Mouse (Mus musculus) cerebellum, adult 11 months (tissue): ENCODE results near the gene Hoxa7.

Experiments
- DNase-seq: peaks from one replicate; pipeline ENCODE4 v3.0.0; 2022

The Hoxa7 gene

GRCm38 (mm10) chr6:52191860-52192550 lies 29.6 kb downstream of the Hoxa7 start:
- no peak for DNase-seq

DNA sequence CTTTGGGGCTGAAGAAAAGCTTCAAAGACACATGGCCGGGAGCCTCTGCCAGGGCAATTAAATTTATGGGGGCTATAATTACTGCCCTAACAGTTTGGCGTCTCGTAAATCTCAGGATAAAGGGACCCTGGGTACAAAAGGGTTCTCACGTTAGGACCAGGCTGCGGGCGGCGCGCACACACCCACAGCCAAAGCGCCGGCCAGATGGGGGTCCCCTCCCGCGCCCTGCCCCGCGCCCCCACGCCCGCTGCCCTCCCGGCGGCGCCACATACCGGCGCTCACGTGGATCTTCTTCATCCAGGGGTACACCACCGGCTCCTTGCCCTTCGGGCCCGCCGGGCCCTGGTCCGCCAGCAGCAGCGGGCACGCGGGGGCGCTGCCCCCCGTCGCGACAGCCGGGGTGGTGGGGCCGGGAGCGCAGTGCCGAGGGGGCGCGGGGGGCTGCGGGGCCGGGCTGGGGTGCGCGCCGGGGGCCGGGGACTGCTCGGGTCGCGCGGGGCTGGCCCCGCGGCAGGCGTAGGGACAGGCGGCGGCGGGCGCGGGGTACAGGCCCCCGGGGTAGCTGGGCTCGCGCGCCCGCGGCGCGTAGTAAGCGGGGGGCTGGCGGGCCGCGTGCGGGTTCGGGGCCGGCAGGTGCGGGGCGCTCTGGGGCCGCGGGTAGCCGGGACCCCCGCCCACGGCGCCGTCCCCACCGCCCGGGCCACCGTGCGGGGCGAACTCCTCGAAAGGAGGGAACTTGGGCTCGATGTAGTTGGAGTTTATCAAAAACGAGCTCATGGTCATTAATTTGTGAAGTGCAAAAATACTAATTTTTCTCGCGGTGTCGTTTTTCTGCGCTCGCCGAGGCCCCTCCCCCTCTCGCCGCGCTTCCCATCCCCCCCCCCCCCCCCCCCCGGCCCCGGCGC lies 30.5 kb downstream of the Hoxa7 start, which contains the start of gene Hoxa4:
Gene Hoxa4 (minus strand): TSS at position 848 of the 905 bp plus-strand sequence.
- no peak for DNase-seq

- no peak for DNase-seq
These were observed 31.2 kb downstream of the Hoxa7 start for GRCm38 (mm10) chr6:52190410-52190809.

DNA sequence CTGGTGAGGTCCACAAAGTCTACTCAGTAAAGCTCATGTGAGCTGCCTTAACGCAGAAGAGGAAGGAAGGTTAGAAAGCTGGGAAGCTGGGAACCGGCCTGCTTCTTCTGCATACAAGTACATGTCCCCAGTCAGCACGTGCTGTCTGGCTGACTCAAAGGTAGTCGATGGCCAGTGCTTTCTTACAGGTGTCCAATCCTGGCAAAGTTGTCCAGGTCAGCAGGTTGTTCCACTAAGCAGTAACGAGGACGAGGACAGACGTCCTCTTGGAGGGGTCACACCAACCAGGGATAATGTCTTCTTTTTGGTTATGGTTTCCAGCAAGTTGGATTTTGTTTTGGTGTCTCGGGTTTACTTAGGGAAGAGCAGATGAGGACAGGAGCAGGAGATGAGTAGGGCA lies 31.7 kb downstream of the Hoxa7 start:
- no peak for DNase-seq

DNA sequence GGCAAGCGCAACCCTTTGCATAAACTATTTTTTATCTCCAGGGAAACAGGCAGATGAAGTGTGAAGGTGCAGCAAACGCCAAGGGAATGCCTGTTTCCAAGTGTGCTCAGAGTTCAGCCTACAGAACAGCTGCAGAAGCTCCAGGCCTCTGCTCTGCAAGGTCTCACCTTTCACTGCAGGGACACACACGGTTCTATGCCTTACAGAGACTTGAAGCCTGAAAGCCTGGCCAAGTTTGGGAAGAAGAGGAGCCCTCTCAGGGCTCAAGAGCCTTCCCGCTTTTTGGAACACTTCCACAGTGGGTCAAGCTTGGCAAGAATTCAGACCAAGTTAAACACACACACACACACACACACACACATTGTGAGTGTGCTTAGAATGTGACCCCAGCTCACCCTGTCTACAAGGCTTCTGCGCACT lies 32.5 kb downstream of the Hoxa7 start:
- no peak for DNase-seq

GRCm38 (mm10) chr6:52186500-52186899 lies 35.2 kb downstream of the Hoxa7 start:
- DNase-seq = no peak

DNA sequence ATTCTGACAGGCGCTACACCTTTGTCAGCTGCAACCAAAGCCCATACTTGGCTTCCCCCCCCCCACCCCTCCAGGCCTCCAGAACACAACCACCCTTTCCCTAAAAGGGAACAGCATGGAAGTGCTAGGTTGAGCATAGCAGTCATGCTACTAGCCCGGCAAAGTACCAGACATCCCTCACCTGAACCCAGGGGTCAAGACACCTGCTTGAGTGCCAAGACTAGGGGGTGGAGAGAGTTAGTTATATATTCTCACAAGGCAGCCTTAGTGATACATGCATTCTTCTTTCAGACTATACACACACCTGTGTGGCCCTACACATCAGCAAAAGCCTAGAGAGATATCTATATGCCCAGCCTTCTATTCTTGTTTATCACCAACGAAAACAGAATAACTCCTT lies 35.8 kb downstream of the Hoxa7 start:
- no peak for DNase-seq

DNA sequence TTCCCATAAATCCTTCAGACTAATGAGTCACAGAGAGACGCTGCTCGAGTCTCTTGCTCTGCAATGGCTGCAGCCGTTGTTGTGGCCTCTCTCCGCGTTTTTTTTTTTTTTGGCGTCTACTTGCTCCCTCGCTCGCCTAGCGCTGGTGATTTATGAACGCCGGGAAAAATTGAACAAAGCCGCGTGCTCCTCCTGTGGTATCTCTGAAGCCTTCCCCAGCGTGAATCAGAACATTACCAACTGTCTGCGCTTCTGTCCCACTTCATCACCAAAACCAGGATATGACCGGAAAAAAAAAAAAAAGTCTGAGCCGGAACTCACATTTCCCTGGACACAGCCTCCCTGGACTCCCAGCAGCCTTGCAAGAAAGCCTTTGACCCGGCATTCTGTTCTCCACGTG lies 36.4 kb downstream of the Hoxa7 start:
- DNase-seq = no peak

GRCm38 (mm10) chr6:52184668-52185067 lies 37.0 kb downstream of the Hoxa7 start:
- no peak for DNase-seq

GRCm38 (mm10) chr6:52183311-52184080 lies 38.2 kb downstream of the Hoxa7 start:
- DNase-seq = no peak

- DNase-seq = no peak
These were observed 38.9 kb downstream of the Hoxa7 start for GRCm38 (mm10) chr6:52182793-52183192.

DNA sequence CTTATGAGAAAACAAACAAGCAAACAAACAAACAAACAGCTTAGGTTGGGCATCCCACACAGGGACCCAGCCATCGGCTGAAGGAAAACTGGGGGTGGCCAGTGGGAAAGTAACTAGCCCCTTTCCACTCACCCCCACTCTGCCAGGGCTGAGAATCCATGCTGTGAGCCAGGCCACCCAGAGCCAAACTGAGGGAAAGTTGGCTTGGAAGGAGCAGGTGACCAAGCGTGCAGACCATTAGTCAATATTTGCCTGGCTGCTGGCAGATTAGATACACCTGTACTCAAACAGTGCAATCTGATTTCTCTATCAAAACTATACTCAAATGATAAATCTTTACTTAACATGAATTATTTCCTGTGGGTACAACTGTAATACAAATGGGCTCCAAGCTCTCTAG lies 39.6 kb downstream of the Hoxa7 start:
- no peak for DNase-seq

- DNase-seq = no peak
These were observed 40.9 kb downstream of the Hoxa7 start for GRCm38 (mm10) chr6:52180726-52181125.

DNA sequence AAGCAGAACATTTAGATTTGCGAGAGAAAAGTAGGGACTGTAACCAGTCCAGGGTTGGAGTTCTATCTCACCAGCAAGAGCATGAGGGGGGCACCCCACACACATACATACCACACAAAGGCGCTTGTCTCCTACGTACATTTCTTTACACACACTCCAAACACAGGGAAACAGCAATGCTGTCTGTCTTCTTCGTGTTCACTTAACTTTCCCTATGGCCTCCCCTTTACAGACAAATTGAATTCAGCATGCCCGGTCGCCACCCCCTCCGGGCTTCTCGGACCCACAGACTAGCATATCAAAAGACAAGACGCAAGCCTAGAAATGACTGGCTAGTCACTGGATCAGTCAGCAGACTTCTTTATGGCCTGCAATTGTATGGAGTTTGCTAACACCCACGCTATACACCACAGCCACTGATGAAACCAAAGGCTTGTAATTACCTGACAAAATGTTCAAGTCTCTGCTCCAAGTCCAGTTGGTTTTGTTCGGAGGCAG lies 41.4 kb downstream of the Hoxa7 start:
- no peak for DNase-seq

- DNase-seq = no peak
These were observed 42.0 kb downstream of the Hoxa7 start for GRCm38 (mm10) chr6:52179690-52180089.

GRCm38 (mm10) chr6:52178918-52179665 lies 42.6 kb downstream of the Hoxa7 start:
- DNase-seq = no peak

DNA sequence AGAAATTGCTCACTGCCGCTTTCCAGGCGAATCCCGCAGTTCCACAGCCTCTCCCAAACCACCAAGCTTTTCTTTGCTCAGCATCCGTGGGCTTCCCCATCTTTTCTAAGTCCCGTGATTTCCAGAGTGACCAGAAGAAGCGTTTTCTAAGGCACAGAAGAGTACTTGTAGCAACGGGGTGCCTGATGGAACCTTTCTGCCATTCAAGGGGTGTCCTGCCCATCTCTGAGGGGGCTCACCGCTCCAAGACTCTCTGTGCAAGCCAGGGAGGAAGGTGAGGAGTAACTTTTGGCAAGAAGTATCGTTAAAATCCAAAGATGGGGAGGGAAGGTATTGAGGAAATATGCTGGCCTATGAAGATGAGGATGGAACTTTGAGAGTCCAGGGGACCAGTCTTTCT lies 43.8 kb downstream of the Hoxa7 start:
- DNase-seq = no peak

DNA sequence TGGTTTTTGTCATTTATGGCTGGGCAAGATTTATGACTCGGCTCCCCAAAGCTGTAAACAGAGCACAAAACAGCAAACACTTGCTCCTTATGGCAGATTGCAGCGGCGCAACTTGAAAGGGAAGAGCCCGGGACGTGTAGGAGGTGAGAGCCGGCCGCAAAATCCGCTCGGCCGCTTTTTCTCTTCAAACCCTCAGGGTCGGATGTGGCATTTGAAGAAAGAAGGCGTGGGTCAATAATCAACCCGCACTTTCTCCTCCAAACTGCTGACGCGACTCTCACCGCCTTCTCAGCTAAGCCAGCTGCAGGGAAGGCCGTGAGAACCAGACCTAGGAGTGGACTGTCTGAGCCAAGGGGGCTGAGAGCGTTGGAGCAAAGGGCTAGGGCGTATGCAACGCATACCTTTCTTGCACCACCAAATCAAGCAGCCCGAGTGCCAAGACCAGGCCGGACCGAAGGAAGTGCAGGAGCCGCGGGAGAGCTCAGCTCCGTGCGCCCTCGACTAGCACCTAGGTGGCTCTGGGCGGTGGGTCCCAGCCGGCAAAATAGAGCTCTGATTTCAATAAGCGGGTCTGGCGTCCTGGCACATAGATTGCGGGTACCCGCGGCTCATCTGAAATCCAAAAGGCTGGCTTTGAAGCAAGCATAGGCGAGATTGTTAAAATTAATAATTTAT lies 44.5 kb downstream of the Hoxa7 start, which contains the start of gene 5730596B20Rik:
Gene 5730596B20Rik (plus strand): TSS at position 438 of the 675 bp plus-strand sequence.
- DNase-seq = no peak

DNA sequence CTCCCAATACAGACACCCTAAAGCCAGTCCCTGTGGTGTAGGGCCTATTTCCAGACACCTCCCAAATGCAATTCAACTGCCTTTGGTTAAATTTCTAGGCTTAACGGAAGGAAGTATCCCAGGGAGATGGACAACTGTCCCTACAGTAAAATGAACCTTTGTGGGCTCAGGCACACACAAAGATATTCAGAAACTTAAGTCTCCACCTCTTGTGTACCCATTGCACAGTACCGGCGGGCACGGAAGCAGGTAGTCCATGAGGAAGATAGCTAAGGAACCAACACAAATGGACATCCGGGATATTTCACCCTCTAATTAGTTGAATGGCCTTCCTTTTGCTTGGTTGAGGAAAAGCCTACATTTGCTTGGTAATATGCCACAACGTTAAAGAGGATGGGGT lies 45.3 kb downstream of the Hoxa7 start:
- DNase-seq = no peak

GRCm38 (mm10) chr6:52175864-52176263 lies 45.8 kb downstream of the Hoxa7 start:
- no peak for DNase-seq

- DNase-seq = no peak
These were observed 46.5 kb downstream of the Hoxa7 start for GRCm38 (mm10) chr6:52174968-52175751.
